Mouse (Mus musculus): ENCODE results near the gene Rbfox2. TPM values are rescaled to one million over a fixed set of nuclear protein-coding genes. Genes with fewer than 3 reads are reported as not detected.
"Not testable (repeated sequence)": the region's sequence is repeated elsewhere in the genome, so short reads cannot be mapped to it uniquely, and the experiment has no call there.

Gene Rbfox2
- polyA plus RNA-seq, 1 experiment from 2014 or later = 87.6 TPM

DNA sequence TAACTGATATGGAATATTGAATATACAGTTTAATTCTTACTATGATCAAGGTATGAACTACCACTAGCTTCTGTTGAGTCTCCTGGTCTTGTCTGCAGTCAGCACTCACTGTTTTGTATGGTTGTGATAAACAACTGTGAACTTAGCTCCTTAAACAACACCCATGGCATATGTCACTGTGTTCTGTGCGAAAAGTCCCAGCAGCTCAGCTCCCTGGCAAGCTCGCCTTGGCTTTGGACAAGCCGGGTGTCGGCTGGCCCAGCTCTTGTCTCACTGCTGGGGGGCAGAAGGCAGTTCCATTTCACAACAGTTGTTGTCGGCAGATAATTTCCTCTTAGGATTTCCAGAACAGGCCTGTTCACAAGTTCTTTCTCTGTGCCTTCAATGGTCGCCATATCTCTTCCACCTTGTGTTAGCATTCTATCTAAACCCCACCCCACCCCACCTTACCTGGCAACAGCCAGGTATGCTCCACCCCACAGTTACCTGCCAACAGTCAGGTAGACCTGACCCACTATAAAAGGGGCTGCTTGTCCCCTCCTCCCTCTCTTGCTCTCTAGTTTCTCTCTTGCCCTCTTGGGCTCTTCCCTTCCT is 241.4 kb downstream of the Rbfox2 start:
- H3K36me3 ChIP-seq = no peaks in the 10 kb centered on the region
- no peak overlapping the region for H3K4me3 ChIP-seq
- ATAC-seq (ENCODE audit: insufficient number of reproducible peaks, low FRiP score) = no peak
- peaks cover 22% of the 10 kb centered on the region for H3K4me1 ChIP-seq (replicated peaks)
- H3K4me2 ChIP-seq = no peak overlapping the region
- no peak overlapping the region for H3K9ac ChIP-seq
- H3K27ac ChIP-seq (ENCODE audit: poor library complexity, severe bottlenecking) = no peak overlapping the region
- no peaks in the 10 kb centered on the region for H3K9me3 ChIP-seq (replicated peaks)
- H3K27me3 ChIP-seq (replicated peaks) = no peaks in the 10 kb centered on the region
- 80% methylated on average over 6 of the region's 6 CpGs for whole genome bisulfite sequencing

DNA sequence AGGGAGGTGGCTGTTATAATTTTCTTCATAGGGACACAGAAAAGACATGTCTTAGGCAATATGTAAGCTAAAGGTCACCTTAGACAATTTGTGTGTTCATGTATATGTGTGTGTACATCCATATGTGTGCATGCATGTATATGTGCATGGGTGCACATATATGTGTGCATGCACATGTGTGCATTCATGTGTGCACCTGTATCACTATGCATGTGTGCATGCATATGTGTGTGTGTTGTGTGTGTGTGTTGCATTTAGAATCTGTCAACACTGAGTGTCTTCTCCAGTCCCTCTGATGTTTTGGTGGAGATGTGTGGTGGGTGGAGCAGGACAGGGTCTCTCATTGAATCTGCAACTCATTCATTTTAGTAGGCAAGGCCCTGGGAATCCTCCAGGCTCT is 244.1 kb downstream of the Rbfox2 start:
- Histone ChIP-seq H3K9me3 (replicated peaks) (peaks cover 2% of the 10 kb centered on the region; the same call in 1 of the 2 replicates), H3K4me1 (replicated peaks) (peaks cover 8% of the 10 kb centered on the region), H3K9ac (no peak overlapping the region), H3K27ac (ENCODE audit: poor library complexity, severe bottlenecking) (no peak overlapping the region), H3K4me3 (no peak overlapping the region), H3K27me3 (replicated peaks) (no peaks in the 10 kb centered on the region), H3K4me2 (no peak overlapping the region), H3K36me3 (no peaks in the 10 kb centered on the region)
- ATAC-seq (ENCODE audit: insufficient number of reproducible peaks, low FRiP score) = no peak

DNA sequence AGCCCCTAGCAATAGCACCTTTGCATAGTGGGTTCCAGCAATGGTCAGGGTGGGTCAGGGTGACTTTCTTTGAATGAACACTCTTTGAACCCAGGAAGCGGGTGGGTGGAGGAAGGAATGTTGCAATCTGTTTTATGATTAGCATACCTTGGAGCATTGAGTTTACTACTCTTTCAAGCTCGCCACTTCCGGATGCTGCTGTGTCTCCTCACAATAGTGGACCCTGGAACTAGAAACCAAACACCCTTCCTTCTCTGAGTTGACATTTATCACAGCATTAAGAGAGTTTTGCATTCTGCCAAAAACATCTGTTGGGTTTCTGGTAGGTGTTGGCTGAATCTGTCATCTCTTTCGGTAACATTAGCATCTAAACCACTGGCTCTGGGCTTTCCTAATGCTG is 247.4 kb downstream of the Rbfox2 start:
- 92% methylated on average over 4 of the region's 4 CpGs for WGBS
- not testable (repeated sequence) for H3K4me3 ChIP-seq; H3K9ac ChIP-seq; H3K27ac ChIP-seq (ENCODE audit: poor library complexity, severe bottlenecking); H3K36me3 ChIP-seq; H3K9me3 ChIP-seq (replicated peaks); H3K27me3 ChIP-seq (replicated peaks); H3K4me2 ChIP-seq; ATAC-seq (ENCODE audit: insufficient number of reproducible peaks, low FRiP score)
- H3K4me1 ChIP-seq (replicated peaks) = peaks cover 32% of the 10 kb centered on the region

DNA sequence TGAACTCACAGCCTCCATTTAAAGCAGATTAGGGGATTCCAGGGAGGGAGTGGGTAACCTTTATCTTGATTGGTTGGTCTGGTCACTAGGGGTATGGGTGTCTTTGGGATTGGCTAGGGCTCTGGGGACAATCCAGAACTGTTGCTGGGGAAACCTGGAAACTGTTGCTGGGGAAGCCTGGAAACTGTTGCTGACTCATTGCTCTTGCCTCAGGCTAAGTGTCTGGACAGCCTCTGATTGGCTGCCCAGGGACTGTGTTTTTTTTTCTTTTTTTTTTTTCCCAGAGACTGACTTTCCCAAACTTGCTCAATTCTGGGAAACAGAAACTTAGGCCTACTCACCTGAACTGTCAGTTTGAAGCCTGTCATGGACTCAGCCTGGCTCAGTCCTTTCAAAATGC is 248.2 kb downstream of the Rbfox2 start:
- ATAC-seq (ENCODE audit: insufficient number of reproducible peaks, low FRiP score) = no peak
- no peak overlapping the region for H3K4me2 ChIP-seq
- peaks cover 2% of the 10 kb centered on the region; the same call in 1 of the 2 replicates for H3K9me3 ChIP-seq (replicated peaks)

DNA sequence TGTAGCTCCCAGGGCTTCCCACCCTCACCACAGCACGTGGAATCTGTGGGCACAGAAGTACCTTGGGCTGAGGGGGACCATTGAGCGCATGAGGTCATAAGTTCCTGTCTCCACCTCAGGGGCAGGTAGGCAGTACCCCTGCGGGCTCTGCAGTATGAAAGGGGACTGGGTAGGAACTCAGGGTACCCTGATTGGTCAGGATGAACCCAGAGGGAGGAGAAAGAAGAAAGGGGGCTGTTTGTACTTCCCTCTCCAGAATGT is 250.1 kb downstream of the Rbfox2 start:
- H3K36me3 ChIP-seq = no peaks in the 10 kb centered on the region
- WGBS = 23% methylated on average over 3 of the region's 3 CpGs
- H3K4me3 ChIP-seq = no peak overlapping the region
- H3K27me3 ChIP-seq (replicated peaks) = no peaks in the 10 kb centered on the region
- peaks cover 2% of the 10 kb centered on the region; the same call in 1 of the 2 replicates for H3K9me3 ChIP-seq (replicated peaks)
- peak overlapping the region; percentile 72 for H3K27ac ChIP-seq (ENCODE audit: poor library complexity, severe bottlenecking)
- peaks cover 33% of the 10 kb centered on the region for H3K4me1 ChIP-seq (replicated peaks)
- peak overlapping the region; percentile 1; the same call in 1 of the 2 replicates for H3K9ac ChIP-seq
- ATAC-seq (ENCODE audit: insufficient number of reproducible peaks, low FRiP score) = 0 out of 2 replicates have a peak, but pooled peaks have one; percentile 7
- no peak overlapping the region for H3K4me2 ChIP-seq

More for the DNA sequence above, 248.2 kb downstream of the Rbfox2 start:
- Histone ChIP-seq H3K4me1 (replicated peaks) (peaks cover 33% of the 10 kb centered on the region), H3K27ac (ENCODE audit: poor library complexity, severe bottlenecking) (no peak overlapping the region), H3K27me3 (replicated peaks) (no peaks in the 10 kb centered on the region), H3K9ac (no peak overlapping the region), H3K4me3 (no peak overlapping the region), H3K36me3 (no peaks in the 10 kb centered on the region)

DNA sequence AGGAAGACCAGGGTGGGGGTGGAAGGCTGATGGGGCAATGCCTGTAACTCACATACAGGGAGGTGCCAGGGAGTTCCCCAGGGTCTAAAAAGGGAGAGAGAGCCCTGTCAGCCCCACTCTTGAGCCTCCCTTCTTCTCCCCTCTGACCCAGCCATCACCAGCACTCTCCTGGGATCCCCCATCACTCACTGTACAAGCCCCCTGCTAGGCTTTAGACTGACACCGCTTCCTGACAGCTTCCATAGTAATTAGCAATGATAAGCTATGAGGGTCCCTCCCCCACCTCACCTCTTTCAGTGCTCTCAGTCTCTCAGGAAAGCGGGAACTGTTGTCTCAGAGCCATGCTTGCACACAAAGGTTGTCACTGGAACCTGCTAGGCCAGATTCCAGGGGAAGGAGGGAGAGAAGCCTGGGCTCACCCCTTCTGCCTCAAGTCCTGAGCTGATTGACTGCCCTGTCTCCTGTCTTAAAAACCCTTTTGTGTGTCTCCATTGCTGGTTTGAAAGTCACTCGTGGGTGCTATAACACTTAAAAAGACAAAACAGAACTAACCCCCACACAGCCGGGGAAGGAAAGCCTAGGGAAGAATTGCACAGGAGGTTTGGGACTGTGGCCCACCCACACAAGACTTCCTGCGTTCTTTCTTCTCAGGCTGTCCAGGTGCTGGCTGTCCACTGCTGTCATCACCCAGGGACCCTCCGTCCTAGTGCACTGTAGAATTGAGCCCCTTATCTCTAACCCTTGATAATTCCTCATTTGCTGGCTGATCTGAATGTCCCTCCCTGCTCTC is 250.6 kb downstream of the Rbfox2 start:
- peak; percentile 68 for ATAC-seq (ENCODE audit: insufficient number of reproducible peaks, low FRiP score)
- no peaks in the 10 kb centered on the region for H3K27me3 ChIP-seq (replicated peaks)
- peak overlapping the region; percentile 1; the same call in 1 of the 2 replicates for H3K4me2 ChIP-seq
- peaks cover 33% of the 10 kb centered on the region for H3K4me1 ChIP-seq (replicated peaks)
- H3K27ac ChIP-seq (ENCODE audit: poor library complexity, severe bottlenecking) = peak overlapping the region; percentile 72
- H3K9me3 ChIP-seq (replicated peaks) = peaks cover 2% of the 10 kb centered on the region; the same call in 1 of the 2 replicates
- H3K4me3 ChIP-seq = no peak overlapping the region
- WGBS = 10% methylated on average over 6 of the region's 6 CpGs
- H3K9ac ChIP-seq = peak overlapping the region; percentile 25; the same call in 1 of the 2 replicates
- H3K36me3 ChIP-seq = no peaks in the 10 kb centered on the region

DNA sequence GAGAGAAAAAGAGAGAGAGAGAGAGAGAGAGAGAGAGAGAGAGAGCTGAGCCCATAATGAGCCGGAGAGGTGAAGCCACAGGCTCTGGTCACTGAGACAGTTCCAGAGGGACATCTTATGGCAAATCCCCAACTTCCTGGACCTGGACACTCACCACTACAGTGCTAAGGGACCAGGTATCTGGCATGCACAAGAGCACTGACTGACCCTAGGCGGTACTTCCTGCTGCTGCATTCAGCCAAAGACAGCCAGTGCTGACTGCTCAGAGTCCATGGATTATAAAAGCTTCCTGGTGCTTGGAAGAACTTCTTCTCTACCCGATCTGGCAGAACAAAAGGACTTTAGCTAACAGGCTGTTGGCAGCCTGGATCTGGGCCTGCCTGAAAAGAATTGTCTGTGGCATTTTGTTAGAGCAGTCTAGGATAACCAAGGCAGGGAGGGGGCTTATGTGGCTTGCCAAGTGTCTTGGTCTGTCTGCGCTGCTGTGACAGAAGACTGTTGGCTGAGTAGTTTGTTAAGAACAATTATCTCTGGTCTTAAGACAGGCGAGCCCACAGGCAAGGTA is 252.1 kb downstream of the Rbfox2 start:
- 57% methylated on average over 5 of the region's 5 CpGs for WGBS
- H3K4me2 ChIP-seq = no peak overlapping the region
- no peak overlapping the region; the same call in 1 of the 2 replicates for H3K27ac ChIP-seq (ENCODE audit: poor library complexity, severe bottlenecking)
- H3K9ac ChIP-seq = no peak overlapping the region
- no peaks in the 10 kb centered on the region for H3K36me3 ChIP-seq
- H3K9me3 ChIP-seq (replicated peaks) = peaks cover 2% of the 10 kb centered on the region; the same call in 1 of the 2 replicates
- no peak for ATAC-seq (ENCODE audit: insufficient number of reproducible peaks, low FRiP score)
- no peak overlapping the region for H3K4me3 ChIP-seq
- no peaks in the 10 kb centered on the region for H3K27me3 ChIP-seq (replicated peaks)
- H3K4me1 ChIP-seq (replicated peaks) = peaks cover 33% of the 10 kb centered on the region

DNA sequence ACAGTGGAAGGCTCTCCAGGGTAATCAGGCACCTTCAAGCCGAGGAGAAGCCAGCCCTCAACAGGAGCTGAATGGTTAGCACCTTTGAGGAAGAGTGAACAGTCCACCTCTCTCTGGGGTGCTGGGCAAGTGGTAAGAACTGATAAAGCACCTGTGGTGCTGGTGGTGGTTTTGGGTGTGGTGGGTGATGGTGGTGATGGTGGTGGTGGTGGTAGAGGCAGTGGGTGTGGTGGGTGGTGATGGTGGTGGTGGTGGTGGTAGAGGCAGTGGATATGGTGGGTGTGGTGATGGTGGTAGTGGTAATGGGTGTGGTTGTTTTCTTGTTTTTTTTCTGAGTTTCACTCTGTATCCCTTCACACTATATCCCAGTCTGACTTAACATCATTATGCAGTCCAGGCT is 253.8 kb downstream of the Rbfox2 start:
- Histone ChIP-seq H3K27me3 (replicated peaks) (no peaks in the 10 kb centered on the region), H3K36me3 (no peaks in the 10 kb centered on the region), H3K9ac (no peak overlapping the region), H3K4me2 (no peak overlapping the region), H3K9me3 (replicated peaks) (no peaks in the 10 kb centered on the region), H3K4me1 (replicated peaks) (peaks cover 33% of the 10 kb centered on the region), H3K27ac (ENCODE audit: poor library complexity, severe bottlenecking) (no peak overlapping the region), H3K4me3 (no peak overlapping the region)
- ATAC-seq (ENCODE audit: insufficient number of reproducible peaks, low FRiP score) = peak; percentile 36; the same call in 1 of the 2 replicates
- WGBS = 75% methylated on average over 1 of the region's 1 CpGs

DNA sequence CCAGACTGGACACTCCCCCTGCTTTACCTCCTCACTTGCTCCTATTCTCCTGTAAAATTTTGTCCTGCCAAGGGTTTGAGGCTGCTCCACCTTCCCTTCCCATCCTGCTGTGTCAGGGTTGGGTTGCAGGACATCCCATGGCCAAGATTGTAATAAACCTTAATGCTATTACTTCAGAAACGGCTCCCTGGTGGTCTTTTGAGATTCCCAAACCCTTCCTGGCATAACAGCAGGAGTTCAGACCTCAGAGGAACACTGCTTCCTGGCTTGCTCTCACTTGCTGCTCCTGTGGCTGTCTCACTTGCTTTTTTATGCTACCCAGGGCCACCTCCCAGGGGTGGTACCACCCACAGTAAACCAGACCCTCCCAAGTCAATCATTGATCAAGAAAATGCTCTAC is 254.6 kb downstream of the Rbfox2 start:
- no peak overlapping the region for H3K4me3 ChIP-seq
- no peak for ATAC-seq (ENCODE audit: insufficient number of reproducible peaks, low FRiP score)
- no peaks in the 10 kb centered on the region for H3K36me3 ChIP-seq
- H3K27me3 ChIP-seq (replicated peaks) = no peaks in the 10 kb centered on the region
- H3K4me1 ChIP-seq (replicated peaks) = peaks cover 29% of the 10 kb centered on the region
- WGBS = 40% methylated on average over 1 of the region's 1 CpGs
- H3K9me3 ChIP-seq (replicated peaks) = no peaks in the 10 kb centered on the region
- H3K4me2 ChIP-seq = no peak overlapping the region
- no peak overlapping the region for H3K9ac ChIP-seq
- H3K27ac ChIP-seq (ENCODE audit: poor library complexity, severe bottlenecking) = no peak overlapping the region

DNA sequence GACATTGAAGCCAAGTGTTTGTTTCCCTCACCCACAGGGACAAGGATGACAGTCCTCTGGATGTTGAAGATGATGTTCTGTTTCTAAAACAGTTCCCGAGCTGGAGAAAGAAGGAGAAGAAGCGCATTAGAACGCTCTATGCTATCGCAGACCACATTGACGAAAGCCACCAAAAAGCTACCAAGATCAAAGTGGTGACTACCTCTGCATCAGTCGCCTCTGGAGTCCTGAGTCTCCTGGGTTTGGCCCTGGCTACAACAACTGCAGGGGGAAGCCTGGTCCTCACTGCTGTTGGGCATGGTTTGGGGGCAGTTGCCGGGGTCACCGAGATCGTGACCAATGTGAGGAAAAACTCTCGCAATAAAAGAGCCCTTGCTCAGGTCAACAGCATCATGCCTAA is 256.2 kb downstream of the Rbfox2 start, which contains the start of gene Mb:
TSS of gene Mb (minus strand) at position 101 of the 400 bp plus-strand sequence.
- Histone ChIP-seq H3K27me3 (replicated peaks) (no peaks in the 10 kb centered on the region), H3K9ac (no peak within 1 kb of the TSS), H3K27ac (ENCODE audit: poor library complexity, severe bottlenecking) (no peak within 1 kb of the TSS), H3K4me3 (no peak within 1 kb of the TSS), H3K9me3 (replicated peaks) (no peaks in the 10 kb centered on the region), H3K4me2 (no peak within 1 kb of the TSS), H3K4me1 (replicated peaks) (peaks cover 18% of the 10 kb centered on the region), H3K36me3 (no peaks in the 10 kb centered on the region)
- WGBS = 89% methylated on average over 10 of the region's 10 CpGs
- no peak for ATAC-seq (ENCODE audit: insufficient number of reproducible peaks, low FRiP score)

DNA sequence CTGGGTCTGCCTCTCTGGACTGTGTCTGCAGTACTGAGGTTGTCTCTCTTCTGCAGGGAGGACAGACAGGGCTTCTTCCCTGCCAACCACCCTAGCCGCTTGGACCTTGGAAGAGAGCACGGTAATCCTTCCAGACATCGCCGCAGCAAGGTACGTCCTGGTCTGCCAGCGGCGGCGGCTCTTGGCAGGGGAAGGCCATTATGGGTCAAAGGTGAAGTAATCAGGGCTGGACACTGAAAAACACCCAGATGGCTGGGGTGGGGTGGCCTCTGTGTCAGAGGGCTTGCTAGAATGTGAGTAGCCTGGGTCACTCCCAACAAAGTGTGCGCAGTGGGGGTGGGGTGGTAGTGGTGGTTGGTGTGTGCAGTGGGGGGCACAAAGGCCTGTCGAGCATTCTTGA is 261.2 kb downstream of the Rbfox2 start:
- no peak overlapping the region for H3K4me3 ChIP-seq
- no peaks in the 10 kb centered on the region for H3K9me3 ChIP-seq (replicated peaks)
- no peak overlapping the region for H3K4me2 ChIP-seq
- H3K27ac ChIP-seq (ENCODE audit: poor library complexity, severe bottlenecking) = 0 out of 2 replicates have a peak overlapping the region, but pooled peaks have one; percentile 8
- no peaks in the 10 kb centered on the region for H3K36me3 ChIP-seq
- 83% methylated on average over 10 of the region's 10 CpGs for WGBS
- 0 out of 2 replicates have a peak overlapping the region, but pooled peaks have one; percentile 11 for H3K9ac ChIP-seq
- no peak for ATAC-seq (ENCODE audit: insufficient number of reproducible peaks, low FRiP score)
- H3K4me1 ChIP-seq (replicated peaks) = peaks cover 29% of the 10 kb centered on the region
- H3K27me3 ChIP-seq (replicated peaks) = no peaks in the 10 kb centered on the region
